Mouse (Mus musculus) lung, embryonic 16.5 days (tissue): Measurements from ENCODE around the gene Ubtd2. TPM values are rescaled to one million over a fixed set of nuclear protein-coding genes. Genes with fewer than 3 reads are reported as not detected.
A peak's percentile ranks its signal among the peaks of the same experiment; 100 is the strongest.

Experiments used
- ATAC-seq: fragments of 200-750 bp; cut with Nextera tagmentation; 2 replicates; pipeline ENCODE4 v1.8.0; 2017; ENCODE audit warnings: low read depth, mild to moderate bottlenecking, moderate library complexity
- H3K27ac ChIP-seq: fragments of 300-500 bp; sonication (generic); 2 replicates; pipeline ENCODE4 v1.5.1; 2014; ENCODE audit warnings: mild to moderate bottlenecking, control low read depth, low read length
- H3K27me3 ChIP-seq: fragments of 300-500 bp; sonication (generic); 2 replicates; pipeline ENCODE4 v1.6.1; 2014; ENCODE audit warnings: low read depth, low read length, mixed read lengths; ENCODE audit not compliant: control insufficient read depth, insufficient read depth
- H3K36me3 ChIP-seq: fragments of 300-500 bp; sonication (generic); 2 replicates; pipeline ENCODE4 v1.6.1; 2014; ENCODE audit warnings: low read length; ENCODE audit not compliant: control insufficient read depth, insufficient read depth
- H3K4me1 ChIP-seq: fragments of 300-500 bp; sonication (generic); replicated peaks from 2 replicates; pipeline ENCODE4 v1.6.1; 2014; ENCODE audit warnings: low read length, mixed read lengths; ENCODE audit not compliant: control insufficient read depth, insufficient read depth
- H3K4me2 ChIP-seq: fragments of 300-500 bp; sonication (generic); 2 replicates; pipeline ENCODE4 v1.6.1; 2014; ENCODE audit warnings: low read depth, low read length, control low read depth
- H3K4me3 ChIP-seq: fragments of 300-500 bp; sonication (generic); 2 replicates; pipeline ENCODE4 v1.5.1; 2014; ENCODE audit warnings: mild to moderate bottlenecking, low read length, control low read depth
- H3K9ac ChIP-seq: fragments of 300-500 bp; sonication (generic); 2 replicates; pipeline ENCODE4 v1.6.1; 2014; ENCODE audit warnings: low read length, control low read depth
- H3K9me3 ChIP-seq: fragments of 300-500 bp; sonication (generic); 2 replicates; pipeline ENCODE4 v1.6.1; 2016; ENCODE audit warnings: low read length; ENCODE audit not compliant: control insufficient read depth
- WGBS: fragments of 180-500 bp; shearing (Covaris S2); extraction: QIAGEN DNeasy Blood & Tissue Kit; methylation state at CpG from one replicate; pipeline ENCODE4 v1.1.7; 2014; 5-methylcytosine and 5-hydroxymethylcytosine counted together
- polyA plus RNA-seq: library from polyadenylated mRNA; unstranded; fragments of >200 nt; fragmentation: Nextera tagmentation; extraction: Ambion mirVana; gene quantifications from 2 replicates; pipeline ENCODE4 v1.2.1, GENCODE M21; 2015

Ubtd2 gene
- polyA plus RNA-seq, 1 experiment from 2014 or later: 42.0 TPM

GRCm38 (mm10) chr11:32563660-32564059 is 108.5 kb downstream of the Ubtd2 start:
- no peak for ATAC-seq
- Histone ChIP-seq H3K27me3 (no peaks in the 10 kb centered on the region), H3K4me1 (peaks cover 18% of the 10 kb centered on the region), H3K27ac (no peak overlapping the region), H3K36me3 (no peaks in the 10 kb centered on the region), H3K4me3 (no peak overlapping the region), H3K9me3 (no peaks in the 10 kb centered on the region), H3K9ac (no peak overlapping the region), H3K4me2 (no peak overlapping the region)
- 50% methylated on average over 3 of the region's 3 CpGs for WGBS

- WGBS: 52% methylated on average over 4 of the region's 4 CpGs
Measured at GRCm38 (mm10) chr11:32564629-32565028, 109.5 kb downstream of the Ubtd2 start.

GRCm38 (mm10) chr11:32565088-32565487 is 109.9 kb downstream of the Ubtd2 start:
- H3K9ac ChIP-seq: no peak overlapping the region
- no peaks in the 10 kb centered on the region for H3K36me3 ChIP-seq
- H3K4me3 ChIP-seq: no peak overlapping the region
- H3K4me2 ChIP-seq: no peak overlapping the region
- no peaks in the 10 kb centered on the region for H3K27me3 ChIP-seq
- 41% methylated on average over 8 of the region's 8 CpGs for WGBS
- H3K27ac ChIP-seq: peak overlapping the region; percentile 15; the same call in 1 of the 2 replicates
- ATAC-seq: peak; percentile 42; the same call in 1 of the 2 replicates
- H3K4me1 ChIP-seq: peaks cover 18% of the 10 kb centered on the region
- H3K9me3 ChIP-seq: no peaks in the 10 kb centered on the region

More at GRCm38 (mm10) chr11:32564629-32565028, 109.5 kb downstream of the Ubtd2 start:
- no peak overlapping the region for H3K4me3 ChIP-seq
- ATAC-seq: 0 out of 2 replicates have a peak, but pooled peaks have one; percentile 4
- H3K9me3 ChIP-seq: no peaks in the 10 kb centered on the region
- H3K9ac ChIP-seq: no peak overlapping the region
- no peaks in the 10 kb centered on the region for H3K36me3 ChIP-seq
- H3K27ac ChIP-seq: peak overlapping the region; percentile 15; the same call in 1 of the 2 replicates
- no peaks in the 10 kb centered on the region for H3K27me3 ChIP-seq
- H3K4me1 ChIP-seq: peaks cover 18% of the 10 kb centered on the region
- H3K4me2 ChIP-seq: no peak overlapping the region

- Histone ChIP-seq H3K4me3 (no peak overlapping the region), H3K4me2 (no peak overlapping the region), H3K9me3 (no peaks in the 10 kb centered on the region), H3K27ac (no peak overlapping the region), H3K9ac (no peak overlapping the region), H3K4me1 (peaks cover 18% of the 10 kb centered on the region), H3K36me3 (no peaks in the 10 kb centered on the region), H3K27me3 (no peaks in the 10 kb centered on the region)
- no peak for ATAC-seq
- 86% methylated on average over 6 of the region's 6 CpGs for WGBS
Measured at GRCm38 (mm10) chr11:32566184-32566583, 111.0 kb downstream of the Ubtd2 start.

Other genes with a start within 250 kb of the Ubtd2 start
- gene Snrnp25, start 250.0 kb upstream of the Ubtd2 start, polyA plus RNA-seq: 49.2 and 52.1 TPM in 2 replicates
- 70.9 and 71.2 TPM in 2 replicates for gene Rhbdf1, start 233.1 kb upstream of the Ubtd2 start, polyA plus RNA-seq
- gene Mpg, start 228.9 kb upstream of the Ubtd2 start, polyA plus RNA-seq: 35.9 and 37.9 TPM in 2 replicates
- gene Nprl3, start 187.7 kb upstream of the Ubtd2 start, polyA plus RNA-seq: 45.2 and 46.2 TPM in 2 replicates
- gene Hba-x, start 179.0 kb upstream of the Ubtd2 start, polyA plus RNA-seq: 64.4 and 68.2 TPM in 2 replicates
- gene Hba-a1, start 171.9 kb upstream of the Ubtd2 start, polyA plus RNA-seq: 8,555 and 10,091 TPM in 2 replicates
- 1.8 and 2.8 TPM in 2 replicates for gene Hbq1b, start 168.4 kb upstream of the Ubtd2 start, polyA plus RNA-seq
- 22,746 and 25,203 TPM in 2 replicates for gene Hba-a2, start 158.9 kb upstream of the Ubtd2 start, polyA plus RNA-seq
- gene Hbq1a, start 155.3 kb upstream of the Ubtd2 start, polyA plus RNA-seq: 0.46 and 1.1 TPM in 2 replicates
- 23.4 and 23.6 TPM in 2 replicates for gene Sh3pxd2b, start 107.5 kb upstream of the Ubtd2 start, polyA plus RNA-seq
- gene Efcab9, start 76.7 kb downstream of the Ubtd2 start, polyA plus RNA-seq: 0.79 TPM in 1 of 2 replicates, not detected in the other
- gene Stk10, start 77.9 kb downstream of the Ubtd2 start, polyA plus RNA-seq: 2.6 and 3.2 TPM in 2 replicates
- gene Fbxw11, start 187.4 kb downstream of the Ubtd2 start, polyA plus RNA-seq: 74.1 and 80.5 TPM in 2 replicates